Mouse (Mus musculus) brain, embryonic 14.5 days (tissue): ENCODE results near the gene H2al1i.
"Not testable (repeated sequence)": the region's sequence is repeated elsewhere in the genome, so short reads cannot be mapped to it uniquely, and the experiment has no call there.

ENCODE experiments used
- CTCF ChIP-seq: fragments of 200-500 bp; IDR thresholded peaks from 2 replicates; pipeline ENCODE4 v1.5.1; 2012; ENCODE audit warnings: inconsistent platforms, mild to moderate bottlenecking, moderate library complexity, borderline replicate concordance; ENCODE audit not compliant: insufficient read depth, insufficient read length; ENCODE audit errors: extremely low read depth
- POLR2A ChIP-seq: fragments of 200-500 bp; IDR thresholded peaks from 2 replicates; pipeline ENCODE4 v1.6.1; 2012; ENCODE audit warnings: mild to moderate bottlenecking, inconsistent platforms, borderline replicate concordance; ENCODE audit not compliant: poor library complexity, insufficient read depth, insufficient read length, severe bottlenecking; ENCODE audit errors: extremely low read depth

GRCm38 (mm10) chrX:11321192-11321591, 3.3 kb upstream of the H2al1i start, which contains the start of gene H2al1h:
- not testable (repeated sequence) for TF ChIP-seq CTCF, POLR2A
